Comparison of ENCODE assay signal across 11 mouse cellular contexts in genomic region chr11:66046594-66047193, GRCm38 (mm10).
DNase-seq lines count a peak whose midpoint lies in the region; ATAC-seq and TF ChIP-seq lines count a peak whose summit lies in the region.
"Had no signal": no experiment of that assay in that cellular context is flagged by ENCODE, and none has a peak within 500 bp of the region (broad histone marks: within the 10 kb centered on the region; RNA-seq: fewer than 3 reads in every experiment).

No protein-coding gene starts in this region.

- H3K27ac ChIP-seq in hindbrain, embryonic 13.5 days = no peak overlapping the region
- H3K27ac ChIP-seq in hindbrain, embryonic 10.5 days = no peak overlapping the region
- H3K27ac ChIP-seq in lung, postnatal 0 days (ENCODE audit: low read length) = no peak overlapping the region
- no peak overlapping the region for H3K27ac ChIP-seq in hindbrain, embryonic 16.5 days (ENCODE audit: low read depth, low read length)
- H3K27ac ChIP-seq: gastrocnemius, adult 2 months; liver, embryonic 13.5 days had no signal

- H3K27me3 ChIP-seq in hindbrain, embryonic 13.5 days = no peaks in the 10 kb centered on the region
- H3K27me3 ChIP-seq in hindbrain, embryonic 10.5 days (ENCODE audit: insufficient read depth, poor library complexity, severe bottlenecking) = no peaks in the 10 kb centered on the region
- H3K27me3 ChIP-seq in lung, postnatal 0 days (replicated peaks; ENCODE audit: insufficient read depth, low read length) = no peaks in the 10 kb centered on the region
- H3K27me3 ChIP-seq in hindbrain, embryonic 16.5 days (replicated peaks; ENCODE audit: control insufficient read depth, insufficient read depth, low read length) = no peaks in the 10 kb centered on the region
- H3K27me3 ChIP-seq: liver, embryonic 13.5 days had no signal

- peaks cover 8% of the 10 kb centered on the region; the same call in 1 of the 2 replicates for H3K4me1 ChIP-seq in hindbrain, embryonic 13.5 days (replicated peaks)
- no peaks in the 10 kb centered on the region for H3K4me1 ChIP-seq in hindbrain, embryonic 10.5 days (replicated peaks)
- no peaks in the 10 kb centered on the region; the same call in 1 of the 2 replicates for H3K4me1 ChIP-seq in lung, postnatal 0 days (ENCODE audit: insufficient read depth, low read depth, low read length)
- no peaks in the 10 kb centered on the region for H3K4me1 ChIP-seq in lung, adult 2 months (ENCODE audit: control insufficient read depth, insufficient read depth, low read length)
- H3K4me1 ChIP-seq in hindbrain, embryonic 16.5 days (ENCODE audit: control insufficient read depth, insufficient read depth, low read depth, low read length) = peaks cover 8% of the 10 kb centered on the region; the same call in 1 of the 2 replicates
- H3K4me1 ChIP-seq: liver, embryonic 13.5 days had no signal

- no peak for TF ChIP-seq CTCF in lung, postnatal 0 days (IDR thresholded peaks at IDR 0.05)
- TF ChIP-seq CTCF in lung, adult 2 months (IDR thresholded peaks at IDR 0.05; ENCODE audit: insufficient read depth, low read length) = no peak

- TF ChIP-seq POLR2A in lung, adult 2 months (IDR thresholded peaks at IDR 0.05; ENCODE audit: borderline replicate concordance, extremely low read depth, low read depth, low read length) = no peak

- DNase-seq in hindbrain, embryonic 10.5 days (ENCODE audit: low spot score) = no peak
- peak; percentile 7 for DNase-seq in lung, postnatal 0 days (ENCODE audit: low spot score)
- no peak for DNase-seq in lung, adult 2 months
- peak; percentile 13 to 29 for DNase-seq in layer of hippocampus, postnatal 10 days (ENCODE audit: low spot score in 2 of 2)
- no peak for DNase-seq in adrenal gland, postnatal 25 days
- DNase-seq in embryo, embryonic 10.5 days (ENCODE audit: low spot score) = no peak
- DNase-seq: gastrocnemius, adult 2 months; liver, embryonic 13.5 days; thymus, postnatal 25 days had no signal

- H3K36me3 ChIP-seq in hindbrain, embryonic 13.5 days = no peaks in the 10 kb centered on the region
- H3K36me3 ChIP-seq in hindbrain, embryonic 10.5 days = no peaks in the 10 kb centered on the region
- H3K36me3 ChIP-seq in lung, postnatal 0 days (ENCODE audit: insufficient read depth, low read length) = no peaks in the 10 kb centered on the region
- no peaks in the 10 kb centered on the region for H3K36me3 ChIP-seq in hindbrain, embryonic 16.5 days (ENCODE audit: control insufficient read depth, insufficient read depth, low read length)
- H3K36me3 ChIP-seq: liver, embryonic 13.5 days had no signal

- H3K4me2 ChIP-seq in hindbrain, embryonic 13.5 days = no peak overlapping the region
- no peak overlapping the region for H3K4me2 ChIP-seq in lung, postnatal 0 days (replicated peaks; ENCODE audit: low read depth, low read length)
- no peak overlapping the region for H3K4me2 ChIP-seq in hindbrain, embryonic 16.5 days (ENCODE audit: low read length)
- H3K4me2 ChIP-seq: liver, embryonic 13.5 days had no signal

- peak; percentile 46; the same call in 1 of the 2 replicates for ATAC-seq in hindbrain, embryonic 13.5 days (ENCODE audit: low FRiP score)
- ATAC-seq in lung, postnatal 0 days = no peak
- peak; percentile 70 for ATAC-seq in hindbrain, embryonic 16.5 days

- H3K9me3 ChIP-seq in hindbrain, embryonic 13.5 days = no peaks in the 10 kb centered on the region
- H3K9me3 ChIP-seq in hindbrain, embryonic 10.5 days = no peaks in the 10 kb centered on the region
- H3K9me3 ChIP-seq in lung, postnatal 0 days (ENCODE audit: low read length) = no peaks in the 10 kb centered on the region
- H3K9me3 ChIP-seq in hindbrain, embryonic 16.5 days (ENCODE audit: control insufficient read depth, low read length) = no peaks in the 10 kb centered on the region
- H3K9me3 ChIP-seq: liver, embryonic 13.5 days had no signal

- no peak overlapping the region for H3K9ac ChIP-seq in hindbrain, embryonic 13.5 days
- no peak overlapping the region for H3K9ac ChIP-seq in lung, postnatal 0 days (replicated peaks; ENCODE audit: low read depth)
- no peak overlapping the region for H3K9ac ChIP-seq in hindbrain, embryonic 16.5 days (ENCODE audit: low read depth, low read length)
- H3K9ac ChIP-seq: liver, embryonic 13.5 days had no signal

- TF ChIP-seq EP300 in lung, postnatal 0 days (IDR thresholded peaks at IDR 0.05) = no peak

- no peak overlapping the region for H3K4me3 ChIP-seq in hindbrain, embryonic 13.5 days
- no peak overlapping the region for H3K4me3 ChIP-seq in hindbrain, embryonic 10.5 days
- no peak overlapping the region for H3K4me3 ChIP-seq in lung, postnatal 0 days (ENCODE audit: low read depth, low read length)
- no peak overlapping the region for H3K4me3 ChIP-seq in lung, adult 2 months (replicated peaks; ENCODE audit: extremely low read depth, low read depth, low read length)
- no peak overlapping the region for H3K4me3 ChIP-seq in hindbrain, embryonic 16.5 days (ENCODE audit: low read length)
- H3K4me3 ChIP-seq: gastrocnemius, adult 2 months; liver, embryonic 13.5 days had no signal

- 68% methylated on average over 4 of the region's 4 CpGs for WGBS in hindbrain, embryonic 13.5 days
- 78% methylated on average over 4 of the region's 4 CpGs for WGBS in hindbrain, embryonic 10.5 days
- WGBS in lung, postnatal 0 days = 51% methylated on average over 4 of the region's 4 CpGs
- WGBS in lung, adult 2 months = 44% methylated on average over 4 of the region's 4 CpGs
- WGBS in hindbrain, embryonic 16.5 days = 54% methylated on average over 4 of the region's 4 CpGs

Comparison
In these comparisons a context has a peak if more than half of its experiments do, and no peak if none do; other contexts are left out.
1. DNase-seq: peak in lung, postnatal 0 days (single experiment) and layer of hippocampus, postnatal 10 days (2 of 2); none in hindbrain, embryonic 10.5 days (single experiment), lung, adult 2 months (single experiment), adrenal gland, postnatal 25 days (single experiment) and embryo, embryonic 10.5 days (single experiment).